Mouse (Mus musculus) thymus, adult 2 months (tissue): ENCODE results near the gene Mrm3.

Source experiments
- CTCF ChIP-seq: fragments of 200-500 bp; IDR thresholded peaks from 2 replicates; pipeline ENCODE4 v1.5.1; 2012; ENCODE audit warnings: mild to moderate bottlenecking, control low read depth, low read length, moderate library complexity, borderline replicate concordance; ENCODE audit not compliant: control insufficient read depth, poor library complexity, insufficient read depth; ENCODE audit errors: extremely low read depth
- POLR2A ChIP-seq: fragments of 200-500 bp; IDR thresholded peaks from 2 replicates; pipeline ENCODE4 v1.6.1; 2012; ENCODE audit warnings: mild to moderate bottlenecking, low read length, control low read depth, moderate library complexity; ENCODE audit not compliant: control insufficient read depth, poor library complexity, insufficient read depth; ENCODE audit errors: extremely low read depth

GRCm38 (mm10) chr11:76298457-76299000 is 55.0 kb downstream of the Mrm3 start:
- TF ChIP-seq CTCF (no peak), POLR2A (no peak)
